Mouse (Mus musculus): ENCODE measurements around the gene Med16. TPM values are rescaled to one million over a fixed set of nuclear protein-coding genes. Genes with fewer than 3 reads are reported as not detected.

Gene Med16
- polyA plus RNA-seq, 1 experiment, result 64.8 TPM

DNA sequence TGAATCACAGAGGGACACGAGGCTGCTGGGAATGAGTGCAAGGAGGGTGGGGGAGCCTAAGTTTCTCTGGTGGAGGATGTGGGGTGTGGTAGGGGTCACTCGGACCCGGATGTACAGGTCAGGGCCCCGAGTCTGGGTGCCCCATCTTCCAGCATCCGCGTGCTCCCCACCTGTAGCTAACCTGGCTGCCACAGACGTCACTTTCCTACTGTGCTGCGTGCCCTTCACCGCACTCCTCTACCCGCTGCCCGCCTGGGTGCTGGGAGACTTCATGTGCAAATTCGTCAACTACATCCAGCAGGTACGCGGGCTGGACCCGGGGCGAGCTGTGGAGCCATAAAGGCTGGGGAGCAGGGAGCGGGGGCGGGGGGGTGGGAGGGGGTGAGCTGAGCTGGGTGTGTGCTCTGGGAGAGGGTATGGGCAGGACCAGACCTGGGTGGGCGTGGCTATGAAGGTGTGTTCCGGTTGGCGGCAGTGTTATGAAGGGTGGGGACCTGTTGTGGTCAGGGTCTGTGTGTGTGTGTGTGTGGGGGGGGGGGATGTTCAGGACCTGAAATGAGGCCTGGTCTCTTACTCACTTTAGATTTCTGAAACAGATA is 10.6 kb upstream of the Med16 start:
- H3K4me1 ChIP-seq (ENCODE audit: control insufficient read depth, insufficient read depth, low read length), result peaks cover 5% of the 10 kb centered on the region
- H3K4me3 ChIP-seq (ENCODE audit: insufficient read depth, low read length), result peak overlapping the region; percentile 29; the same call in 1 of the 2 replicates
- H3K27ac ChIP-seq (ENCODE audit: insufficient read depth, low read length), result no peak overlapping the region
- TF ChIP-seq CTCF (IDR thresholded peaks at IDR 0.05; ENCODE audit: extremely low read depth, insufficient read depth, low read length) (no peak), POLR2A (IDR thresholded peaks at IDR 0.05; ENCODE audit: extremely low read depth, insufficient read depth, low read length) (no peak)

GRCm38 (mm10) chr10:79918231-79919078 is 9.7 kb upstream of the Med16 start:
- Histone ChIP-seq H3K4me1 (ENCODE audit: control insufficient read depth, insufficient read depth, low read length) (peaks cover 5% of the 10 kb centered on the region), H3K27ac (ENCODE audit: insufficient read depth, low read length) (no peak overlapping the region), H3K4me3 (ENCODE audit: insufficient read depth, low read length) (peak overlapping the region; percentile 29)
- TF ChIP-seq POLR2A (IDR thresholded peaks at IDR 0.05; ENCODE audit: extremely low read depth, insufficient read depth, low read length) (no peak), CTCF (IDR thresholded peaks at IDR 0.05; ENCODE audit: extremely low read depth, insufficient read depth, low read length) (no peak)

DNA sequence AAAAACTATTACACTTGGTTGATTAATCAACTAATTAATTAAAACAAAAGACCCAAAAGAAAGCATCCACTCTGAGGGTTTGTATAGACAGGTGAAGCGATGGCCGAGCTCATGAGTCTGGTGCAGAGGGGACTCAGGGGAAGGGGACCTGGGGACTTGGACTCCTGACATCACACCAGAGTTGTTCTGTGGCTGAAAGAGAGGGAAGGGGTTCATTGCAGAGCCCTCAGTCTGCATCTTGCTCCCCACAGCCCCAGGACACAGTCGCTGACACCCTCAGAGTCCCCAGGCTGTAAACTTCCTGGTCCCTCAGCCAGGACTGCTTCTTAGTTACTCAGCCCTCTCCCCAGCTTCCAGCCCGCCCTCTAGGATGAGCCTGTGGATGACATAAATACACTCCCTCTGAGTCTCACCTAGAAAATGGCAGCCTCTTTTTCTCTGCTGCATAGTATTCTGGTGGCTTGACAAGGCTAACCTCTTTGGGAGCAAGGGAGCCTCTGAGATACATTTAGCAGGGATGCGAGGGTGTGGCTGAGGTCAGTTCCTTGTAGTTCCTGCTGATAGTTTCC is 8.9 kb upstream of the Med16 start:
- no peak overlapping the region for H3K27ac ChIP-seq (ENCODE audit: insufficient read depth, low read length)
- TF ChIP-seq POLR2A (IDR thresholded peaks at IDR 0.05; ENCODE audit: extremely low read depth, insufficient read depth, low read length), result no peak
- TF ChIP-seq CTCF (IDR thresholded peaks at IDR 0.05; ENCODE audit: extremely low read depth, insufficient read depth, low read length), result no peak
- H3K4me3 ChIP-seq (ENCODE audit: insufficient read depth, low read length), result peak overlapping the region; percentile 95
- peaks cover 5% of the 10 kb centered on the region for H3K4me1 ChIP-seq (ENCODE audit: control insufficient read depth, insufficient read depth, low read length)

- Histone ChIP-seq H3K4me3 (ENCODE audit: insufficient read depth, low read length) (peak within 1 kb of the TSS; percentile 95), H3K27ac (ENCODE audit: insufficient read depth, low read length) (peak within 1 kb of the TSS; percentile 94), H3K4me1 (ENCODE audit: control insufficient read depth, insufficient read depth, low read length) (peaks cover 5% of the 10 kb centered on the region)
- TF ChIP-seq POLR2A (IDR thresholded peaks at IDR 0.05; ENCODE audit: extremely low read depth, insufficient read depth, low read length), result peak; percentile 79
- no peak for TF ChIP-seq CTCF (IDR thresholded peaks at IDR 0.05; ENCODE audit: extremely low read depth, insufficient read depth, low read length)
Measured at GRCm38 (mm10) chr10:79916808-79917531, 8.2 kb upstream of the Med16 start, which contains the start of gene Kiss1r. Kiss1r (plus strand) TSS chr10:79916971.

- H3K4me3 ChIP-seq (ENCODE audit: insufficient read depth, low read length), result peak overlapping the region; percentile 95
- H3K27ac ChIP-seq (ENCODE audit: insufficient read depth, low read length), result peak overlapping the region; percentile 94
- no peak for TF ChIP-seq POLR2A (IDR thresholded peaks at IDR 0.05; ENCODE audit: extremely low read depth, insufficient read depth, low read length)
- no peak for TF ChIP-seq CTCF (IDR thresholded peaks at IDR 0.05; ENCODE audit: extremely low read depth, insufficient read depth, low read length)
- peaks cover 5% of the 10 kb centered on the region for H3K4me1 ChIP-seq (ENCODE audit: control insufficient read depth, insufficient read depth, low read length)
Measured at GRCm38 (mm10) chr10:79916081-79916480, 7.4 kb upstream of the Med16 start.

- TF ChIP-seq POLR2A (IDR thresholded peaks at IDR 0.05; ENCODE audit: extremely low read depth, insufficient read depth, low read length) (no peak), CTCF (IDR thresholded peaks at IDR 0.05; ENCODE audit: extremely low read depth, insufficient read depth, low read length) (no peak)
- Histone ChIP-seq H3K4me3 (ENCODE audit: insufficient read depth, low read length) (peak overlapping the region; percentile 95), H3K27ac (ENCODE audit: insufficient read depth, low read length) (no peak overlapping the region), H3K4me1 (ENCODE audit: control insufficient read depth, insufficient read depth, low read length) (peaks cover 3% of the 10 kb centered on the region)
Measured at GRCm38 (mm10) chr10:79914948-79915596, 6.3 kb upstream of the Med16 start.

DNA sequence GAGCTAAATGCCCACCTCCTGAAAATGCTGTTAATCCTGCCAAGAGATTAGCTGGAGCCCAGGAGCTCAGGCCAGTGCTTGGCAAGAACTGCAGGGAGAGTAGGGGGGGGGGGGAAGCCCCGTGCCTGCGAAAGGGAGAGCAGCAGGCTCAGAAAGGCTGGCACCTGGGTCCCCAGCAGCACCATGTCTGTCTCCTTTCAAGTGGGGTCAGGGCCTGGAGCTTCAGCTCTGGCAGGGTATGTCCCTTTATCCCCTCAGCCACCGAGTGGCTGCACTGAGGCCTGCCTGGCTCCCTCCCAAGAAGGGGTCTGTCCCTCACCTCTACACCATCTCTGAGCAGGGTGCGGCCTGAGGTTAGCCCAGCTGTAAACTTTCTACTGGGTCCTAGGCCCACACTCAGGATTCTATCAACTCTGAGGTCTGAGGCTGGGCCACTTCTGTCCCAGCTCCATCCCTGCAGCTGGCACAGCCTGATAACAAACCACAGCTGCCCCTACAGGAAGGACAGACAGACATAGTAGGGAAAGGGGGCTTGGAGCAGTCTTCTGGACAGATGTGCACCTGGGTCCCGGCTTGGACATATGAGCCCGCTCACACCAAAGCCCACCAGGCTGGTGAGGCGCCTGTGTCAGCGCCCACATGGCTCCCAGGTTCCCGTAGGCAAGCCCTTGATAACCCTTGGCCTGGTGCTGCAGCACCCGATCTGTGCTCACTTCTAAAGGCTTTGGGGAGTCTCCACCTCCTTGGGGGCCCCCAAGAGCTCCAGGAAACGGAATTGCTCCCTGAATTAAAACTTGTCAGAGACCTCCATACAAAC is 5.6 kb upstream of the Med16 start:
- Histone ChIP-seq H3K27ac (ENCODE audit: insufficient read depth, low read length) (no peak overlapping the region), H3K4me1 (ENCODE audit: control insufficient read depth, insufficient read depth, low read length) (peaks cover 6% of the 10 kb centered on the region), H3K4me3 (ENCODE audit: insufficient read depth, low read length) (no peak overlapping the region)
- TF ChIP-seq POLR2A (IDR thresholded peaks at IDR 0.05; ENCODE audit: extremely low read depth, insufficient read depth, low read length) (no peak), CTCF (IDR thresholded peaks at IDR 0.05; ENCODE audit: extremely low read depth, insufficient read depth, low read length) (no peak)

GRCm38 (mm10) chr10:79912412-79912811 is 3.7 kb upstream of the Med16 start:
- H3K27ac ChIP-seq (ENCODE audit: insufficient read depth, low read length), result no peak overlapping the region
- no peak overlapping the region for H3K4me3 ChIP-seq (ENCODE audit: insufficient read depth, low read length)
- TF ChIP-seq CTCF (IDR thresholded peaks at IDR 0.05; ENCODE audit: extremely low read depth, insufficient read depth, low read length), result no peak
- no peak; the same call in 1 of the 2 replicates for TF ChIP-seq POLR2A (IDR thresholded peaks at IDR 0.05; ENCODE audit: extremely low read depth, insufficient read depth, low read length)
- H3K4me1 ChIP-seq (ENCODE audit: control insufficient read depth, insufficient read depth, low read length), result peaks cover 7% of the 10 kb centered on the region

Measured in cortical plate, adult 2 months (tissue).